Mouse (Mus musculus) mammary gland, adult 2 months (tissue): ENCODE measurements around the gene Dimt1. TPM values are rescaled to one million over a fixed set of nuclear protein-coding genes. Genes with fewer than 3 reads are reported as not detected.

ENCODE experiments used
- polyA plus RNA-seq: library from polyadenylated mRNA; depleted of rRNA; stranded (reverse); fragments of >200 nt; gene quantifications from 2 replicates; pipeline ENCODE4 v1.2.3, GENCODE M21; 2012; ENCODE audit warnings: low replicate concordance; rRNA removed

The Dimt1 gene
- polyA plus RNA-seq = 3.2 and 10.1 TPM in 2 replicates

DNA sequence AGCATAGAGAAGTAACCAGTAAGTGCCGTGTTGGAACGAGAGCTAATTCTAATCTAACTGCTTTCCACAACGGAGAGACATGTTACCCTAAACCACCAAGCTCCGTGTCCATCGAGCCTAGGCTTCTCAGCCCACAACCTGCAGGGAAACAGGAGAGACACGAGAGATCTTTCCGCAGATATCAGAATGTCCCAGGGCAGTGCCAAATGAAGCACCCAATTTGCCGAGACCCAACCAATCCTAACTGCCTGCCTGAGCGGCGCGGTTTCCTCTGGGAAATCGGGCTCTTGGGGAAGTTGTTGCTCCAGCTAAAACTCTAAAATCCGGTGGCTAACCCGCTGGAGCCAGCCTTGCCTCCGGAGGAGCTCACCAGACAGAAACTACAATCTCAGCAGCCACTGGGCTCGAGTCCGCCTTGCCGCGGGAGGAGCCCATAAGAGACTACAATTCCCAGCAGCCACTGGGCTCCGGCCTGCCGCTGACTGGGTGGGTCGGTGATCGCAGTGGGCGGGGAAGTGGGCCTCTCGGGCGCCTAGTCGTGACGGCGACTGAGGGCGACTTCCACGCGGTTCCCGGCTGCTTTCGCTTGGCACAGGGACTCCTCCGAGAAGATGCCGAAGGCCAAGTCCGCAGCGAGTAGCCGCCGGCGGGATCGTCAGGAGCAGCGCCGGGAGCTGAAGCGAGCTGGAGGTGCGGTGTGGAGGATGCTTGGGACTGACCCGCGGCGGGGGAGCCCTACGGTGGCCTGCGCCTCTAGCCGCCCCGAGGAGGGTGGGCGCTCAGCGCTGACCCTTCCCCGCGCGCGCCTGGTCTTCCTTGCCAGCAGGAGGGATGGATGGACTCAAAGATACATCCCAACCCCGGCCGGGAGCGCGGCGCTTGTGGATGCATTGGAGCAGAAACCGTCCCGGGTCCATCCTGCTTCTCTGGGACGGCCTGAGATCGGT lies at the start of gene Dimt1:
Dimt1 (plus strand) TSS at position 534 of the 947 bp plus-strand sequence.

DNA sequence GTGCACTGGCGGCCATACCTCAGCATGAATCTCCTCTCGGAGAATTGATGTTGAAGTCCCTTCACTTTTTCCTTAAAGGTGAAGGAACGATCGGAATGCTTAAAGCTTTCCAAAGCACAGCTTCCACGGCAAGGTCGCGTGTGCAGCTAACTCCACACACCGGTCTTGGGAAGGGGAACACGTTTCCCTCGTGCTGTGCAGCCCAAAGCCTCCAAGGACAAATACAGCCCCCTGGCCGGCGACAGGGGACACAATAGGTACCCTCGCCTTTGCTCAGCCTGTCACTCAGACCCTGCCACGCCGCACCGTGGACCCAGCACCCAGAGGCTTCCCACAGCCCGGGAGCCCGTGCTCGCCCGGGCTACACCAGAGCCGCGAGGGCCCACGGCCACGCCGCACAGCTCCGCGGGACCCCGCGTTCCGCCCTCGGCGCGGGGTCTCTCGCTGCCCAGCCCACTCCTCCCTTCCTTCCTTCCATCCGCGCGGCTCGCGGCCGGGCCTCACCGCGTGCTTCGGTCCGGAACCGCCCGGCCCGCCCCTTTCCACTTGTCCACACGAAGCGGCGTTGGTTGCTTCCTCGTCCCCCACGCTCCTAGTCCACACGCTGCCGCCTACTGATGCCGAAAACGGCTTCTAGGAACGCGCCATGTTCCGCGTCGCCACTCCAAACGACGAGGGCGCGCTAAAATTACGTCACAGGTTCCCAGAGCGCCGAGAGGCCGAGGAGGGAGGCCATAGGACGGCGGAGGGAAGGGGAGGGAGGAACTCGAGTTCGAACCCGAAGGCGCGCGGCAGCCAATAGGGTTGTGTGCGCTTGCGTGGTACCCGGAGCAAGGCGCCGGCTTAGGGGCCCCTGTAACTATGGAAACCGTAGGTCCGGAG lies 10.4 kb upstream of the Dimt1 start, which contains the start of gene Ipo11:
Ipo11 (minus strand) TSS at position 703 of the 882 bp plus-strand sequence.

Other genes with a start within 250 kb of the Dimt1 start
- gene Ipo11, start 10.2 kb upstream of the Dimt1 start, polyA plus RNA-seq = 12.2 and 24.3 TPM in 2 replicates
- gene Kif2a, start 75.0 kb downstream of the Dimt1 start, polyA plus RNA-seq = 0.91 and 2.2 TPM in 2 replicates